Mouse (Mus musculus) bone marrow, adult 2 months (tissue): ENCODE measurements at regions not wholly inside any gene's neighbourhood (a gene's known extent, or its start where the extent isn't known, plus 50 kb on each side); places are given as distances from the start of the nearest gene placed in this dataset.

ENCODE experiments used
- H3K27ac ChIP-seq: fragments of 200-500 bp; 2 replicates; pipeline ENCODE4 v1.5.1; 2012; ENCODE audit warnings: low read depth, mild to moderate bottlenecking, control low read depth, inconsistent platforms, low read length; ENCODE audit not compliant: control insufficient read depth, poor library complexity, insufficient read depth
- H3K4me1 ChIP-seq: fragments of 200-500 bp; 2 replicates; pipeline ENCODE4 v1.6.1; 2011; ENCODE audit warnings: low read length; ENCODE audit not compliant: control insufficient read depth, insufficient read depth
- H3K4me3 ChIP-seq: fragments of 200-500 bp; replicated peaks from 2 replicates; pipeline ENCODE3; 2011; ENCODE audit warnings: mild to moderate bottlenecking, low read depth, low read length, control low read depth; ENCODE audit not compliant: control insufficient read depth
- CTCF ChIP-seq: fragments of 200-500 bp; IDR thresholded peaks from 2 replicates; pipeline ENCODE4 v1.5.1; 2011; ENCODE audit warnings: low read length, control low read depth; ENCODE audit not compliant: control insufficient read depth, insufficient read depth
- POLR2A ChIP-seq: fragments of 200-500 bp; IDR thresholded peaks from 2 replicates; pipeline ENCODE4 v1.6.1; 2011; ENCODE audit warnings: low read depth, mild to moderate bottlenecking, control low read depth, low read length, borderline replicate concordance; ENCODE audit not compliant: control insufficient read depth
- WGBS: fragments of 180-500 bp; shearing (Covaris S2); methylation state at CpG from one replicate; pipeline ENCODE4 v1.1.7; 2018; 5-methylcytosine and 5-hydroxymethylcytosine counted together

- WGBS: 80% methylated on average over 13 of the region's 13 CpGs
- H3K4me3 ChIP-seq: no peak overlapping the region
- H3K27ac ChIP-seq: no peak overlapping the region
- no peaks in the 10 kb centered on the region for H3K4me1 ChIP-seq
- TF ChIP-seq CTCF (no peak), POLR2A (no peak)
Observed at GRCm38 (mm10) chr3:38397615-38397956, 87.1 kb downstream of the Ankrd50 start.

GRCm38 (mm10) chr3:38396760-38397614, 87.7 kb downstream of the Ankrd50 start:
- Histone ChIP-seq H3K4me3 (no peak overlapping the region), H3K4me1 (no peaks in the 10 kb centered on the region), H3K27ac (no peak overlapping the region)
- TF ChIP-seq POLR2A (no peak), CTCF (no peak)
- 69% methylated on average over 20 of the region's 20 CpGs for WGBS

- TF ChIP-seq CTCF: no peak
- no peak for TF ChIP-seq POLR2A
- no peaks in the 10 kb centered on the region for H3K4me1 ChIP-seq
- H3K4me3 ChIP-seq: no peak overlapping the region
- 4% methylated on average over 4 of the region's 4 CpGs for WGBS
- no peak overlapping the region for H3K27ac ChIP-seq
Observed at GRCm38 (mm10) chr3:38394308-38394707, 90.3 kb downstream of the Ankrd50 start.

- WGBS: 79% methylated on average over 2 of the region's 2 CpGs
- no peak for TF ChIP-seq POLR2A
- no peak for TF ChIP-seq CTCF
- Histone ChIP-seq H3K27ac (no peak overlapping the region), H3K4me1 (no peaks in the 10 kb centered on the region), H3K4me3 (no peak overlapping the region)
Observed at GRCm38 (mm10) chr3:38389647-38390046, 95.0 kb downstream of the Ankrd50 start.

- WGBS: 75% methylated on average over 3 of the region's 3 CpGs
- H3K27ac ChIP-seq: no peak overlapping the region
- TF ChIP-seq POLR2A (no peak), CTCF (no peak)
Observed at GRCm38 (mm10) chr3:38388961-38389360, 95.7 kb downstream of the Ankrd50 start.

GRCm38 (mm10) chr3:38382743-38383142, 101.9 kb downstream of the Ankrd50 start:
- Histone ChIP-seq H3K27ac (no peak overlapping the region), H3K4me3 (no peak overlapping the region), H3K4me1 (no peaks in the 10 kb centered on the region)
- WGBS: 63% methylated on average over 3 of the region's 3 CpGs
- TF ChIP-seq CTCF (no peak), POLR2A (no peak)

More at GRCm38 (mm10) chr3:38388961-38389360, 95.7 kb downstream of the Ankrd50 start:
- Histone ChIP-seq H3K4me1 (no peaks in the 10 kb centered on the region), H3K4me3 (no peak overlapping the region)

- Histone ChIP-seq H3K27ac (no peak overlapping the region), H3K4me1 (no peaks in the 10 kb centered on the region), H3K4me3 (no peak overlapping the region)
- TF ChIP-seq POLR2A: no peak
- TF ChIP-seq CTCF: no peak
- WGBS: 69% methylated on average over 5 of the region's 5 CpGs
Observed at GRCm38 (mm10) chr3:38381623-38382022, 103.0 kb downstream of the Ankrd50 start.

- no peak overlapping the region for H3K27ac ChIP-seq
- H3K4me1 ChIP-seq: no peaks in the 10 kb centered on the region
- H3K4me3 ChIP-seq: no peak overlapping the region
- 82% methylated on average over 4 of the region's 4 CpGs for WGBS
- TF ChIP-seq CTCF (no peak), POLR2A (no peak)
Observed at GRCm38 (mm10) chr3:38373690-38374089, 111.0 kb downstream of the Ankrd50 start.

- WGBS: 4% methylated on average over 2 of the region's 2 CpGs
- Histone ChIP-seq H3K4me1 (no peaks in the 10 kb centered on the region), H3K4me3 (no peak overlapping the region), H3K27ac (no peak overlapping the region)
- TF ChIP-seq CTCF: no peak
- no peak for TF ChIP-seq POLR2A
Observed at GRCm38 (mm10) chr3:38371702-38372101, 112.9 kb downstream of the Ankrd50 start.
